Mouse (Mus musculus) lung, postnatal 0 days (tissue): ENCODE measurements around the gene Mical3.

Experiments used
- CTCF ChIP-seq: IDR thresholded peaks from 2 replicates; pipeline ENCODE4 v1.5.1; 2016; ENCODE audit warnings: antibody characterized with exemption, mild to moderate bottlenecking
- EP300 ChIP-seq: IDR thresholded peaks from 2 replicates; pipeline ENCODE4 v1.6.1; 2016; ENCODE audit warnings: antibody characterized with exemption, mild to moderate bottlenecking, control low read depth

- TF ChIP-seq CTCF (no peak), EP300 (no peak)
Measured at GRCm38 (mm10) chr6:121116434-121116833, 14.4 kb downstream of the Mical3 start.
